Mouse (Mus musculus): ENCODE results near the gene Azi2.

Gene Azi2

DNA sequence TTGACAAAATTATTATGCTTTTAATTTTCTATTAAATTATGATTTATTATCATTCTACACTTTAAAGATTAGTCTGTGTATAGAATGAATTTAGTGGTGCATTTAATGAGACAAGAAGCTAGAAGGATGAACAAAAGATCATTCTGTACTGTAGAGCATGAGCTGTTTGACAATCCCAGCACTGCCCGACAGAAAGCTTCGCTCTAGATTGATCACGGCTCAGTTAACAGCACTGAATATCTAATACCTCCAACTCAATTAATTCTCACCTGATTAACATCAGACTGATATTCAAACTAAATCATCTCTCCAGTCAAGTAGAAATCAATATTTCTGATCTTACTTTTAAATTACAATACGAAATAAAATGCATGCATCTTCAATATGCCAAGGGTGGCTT, 43.5 kb downstream of the Azi2 start:
- no peak for DNase-seq (ENCODE audit: low spot score)

- DNase-seq (ENCODE audit: low spot score): peak; percentile 31
Measured at GRCm38 (mm10) chr9:118099395-118099794, 59.1 kb downstream of the Azi2 start.

- DNase-seq (ENCODE audit: low spot score): no peak
Measured at GRCm38 (mm10) chr9:118100484-118100883, 60.2 kb downstream of the Azi2 start.

DNA sequence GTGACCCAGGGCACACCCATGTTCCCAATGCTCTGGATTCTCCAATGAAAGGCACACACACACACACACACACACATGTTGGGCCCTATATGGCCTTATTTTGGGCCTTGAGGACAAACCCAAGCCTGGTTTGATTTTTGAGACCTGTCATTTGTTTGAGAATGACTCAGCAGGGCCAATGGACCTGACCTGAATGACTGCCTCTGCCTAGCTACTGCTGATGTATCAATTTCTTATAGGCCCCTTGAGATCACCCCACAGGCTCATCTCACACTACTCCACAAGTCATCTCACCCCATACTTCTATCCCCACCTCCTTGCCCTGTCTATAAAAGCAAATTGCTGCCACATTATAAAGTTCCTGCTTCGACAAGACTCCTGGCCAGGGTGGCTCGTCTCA, 61.5 kb downstream of the Azi2 start:
- peak; percentile 14 for DNase-seq (ENCODE audit: low spot score)

DNA sequence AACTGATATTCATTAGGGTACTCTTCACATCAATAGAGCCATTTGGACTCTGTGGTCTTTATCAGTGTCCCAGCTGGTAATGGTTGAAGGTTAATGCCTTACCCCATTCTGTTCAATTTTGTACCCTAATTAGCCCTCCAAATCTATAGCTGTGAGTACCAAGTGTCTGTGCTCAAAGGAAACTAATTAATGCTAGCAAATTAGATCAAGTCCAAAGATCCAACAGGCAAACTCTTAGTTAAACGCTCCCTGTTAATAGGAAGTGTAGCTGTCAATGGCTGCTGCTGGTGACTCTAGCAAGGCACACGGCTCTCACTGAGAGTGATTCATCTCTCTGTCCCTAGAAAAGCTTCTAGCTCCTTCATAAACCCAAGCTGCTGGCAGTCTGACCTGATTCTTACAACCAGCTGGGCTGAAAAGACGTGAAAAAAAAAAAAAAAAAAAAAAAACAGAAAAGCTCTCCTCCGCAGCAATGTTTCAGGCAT, 68.3 kb downstream of the Azi2 start:
- no peak for DNase-seq (ENCODE audit: low spot score)

- DNase-seq (ENCODE audit: low spot score): no peak
Measured at GRCm38 (mm10) chr9:118109697-118110359, 69.5 kb downstream of the Azi2 start.

GRCm38 (mm10) chr9:118110360-118110710, 70.0 kb downstream of the Azi2 start:
- DNase-seq (ENCODE audit: low spot score): no peak

Data from adipocyte (in vitro differentiated cells).